ENCODE assay signal across 8 mouse cellular contexts in genomic region chr4:116221140-116221851, GRCm38 (mm10). TPM values are rescaled to one million over a fixed set of nuclear protein-coding genes. Genes with fewer than 3 reads are reported as not detected.
DNase-seq lines count a peak whose midpoint lies in the region; ATAC-seq and TF ChIP-seq lines count a peak whose summit lies in the region.

Gene Pik3r3 (plus strand): TSS chr4:116221618.

- ATAC-seq in erythroid progenitor cell, adult 5-6 weeks (replicated peaks; ENCODE audit: low FRiP score, poor library complexity, severe bottlenecking): peak; percentile 98
- ATAC-seq in heart, embryonic 12.5 days (ENCODE audit: insufficient number of reproducible peaks, low FRiP score): peak; percentile 100
- ATAC-seq in kidney, postnatal 0 days (replicated peaks; ENCODE audit: low FRiP score, low read depth): peak; percentile 100
- ATAC-seq in liver, embryonic 11.5 days (replicated peaks; ENCODE audit: low FRiP score): peak; percentile 100
- peak; percentile 100 for ATAC-seq in stomach, embryonic 14.5 days (ENCODE audit: insufficient number of reproducible peaks, insufficient read depth, low FRiP score, low read depth)

- peak within 1 kb of the TSS; percentile 76 for H3K4me2 ChIP-seq in heart, embryonic 12.5 days
- peak within 1 kb of the TSS; percentile 72 for H3K4me2 ChIP-seq in kidney, postnatal 0 days (ENCODE audit: low read length)
- H3K4me2 ChIP-seq in liver, embryonic 11.5 days: peak within 1 kb of the TSS; percentile 91
- H3K4me2 ChIP-seq in stomach, embryonic 14.5 days (replicated peaks; ENCODE audit: low read depth, low read length): peak within 1 kb of the TSS; percentile 63

- peaks cover 14% of the 10 kb centered on the region for H3K4me1 ChIP-seq in heart, embryonic 12.5 days (replicated peaks)
- peaks cover 7% of the 10 kb centered on the region; the same call in 1 of the 2 replicates for H3K4me1 ChIP-seq in kidney, postnatal 0 days (replicated peaks; ENCODE audit: insufficient read depth, low read length)
- peaks cover 3% of the 10 kb centered on the region; the same call in 1 of the 2 replicates for H3K4me1 ChIP-seq in liver, embryonic 11.5 days (replicated peaks; ENCODE audit: control insufficient read depth, insufficient read depth, low read length)
- H3K4me1 ChIP-seq in stomach, embryonic 14.5 days (ENCODE audit: control insufficient read depth, insufficient read depth, low read length): peaks cover 3% of the 10 kb centered on the region; the same call in 1 of the 2 replicates

- peak within 1 kb of the TSS; percentile 92 for H3K9ac ChIP-seq in heart, embryonic 12.5 days
- H3K9ac ChIP-seq in kidney, postnatal 0 days (ENCODE audit: low read depth, low read length): peak within 1 kb of the TSS; percentile 84
- H3K9ac ChIP-seq in liver, embryonic 11.5 days (ENCODE audit: low read depth, low read length): peak within 1 kb of the TSS; percentile 88
- H3K9ac ChIP-seq in stomach, embryonic 14.5 days (replicated peaks; ENCODE audit: low read depth, low read length): peak within 1 kb of the TSS; percentile 70

- TF ChIP-seq CTCF in kidney, postnatal 0 days (IDR thresholded peaks at IDR 0.05; ENCODE audit: low read depth): no peak

- WGBS in heart, embryonic 12.5 days: under 1% methylated on average over 52 of the region's 53 CpGs
- 0% methylated on average over 50 of the region's 53 CpGs for WGBS in kidney, postnatal 0 days
- WGBS in liver, embryonic 11.5 days: under 1% methylated on average over 53 of the region's 53 CpGs
- under 1% methylated on average over 52 of the region's 53 CpGs for WGBS in stomach, embryonic 14.5 days

- DNase-seq in CD4-positive helper T cell, adult 2 months (ENCODE audit: low read depth, low spot score): peak; percentile 99
- peak; percentile 97 for DNase-seq in brain, embryonic 18.5 days (ENCODE audit: low read depth, low spot score)
- peak; percentile 100 for DNase-seq in kidney, postnatal 0 days (ENCODE audit: low spot score)
- DNase-seq in liver, embryonic 11.5 days (ENCODE audit: low spot score): peak; percentile 96
- DNase-seq in naive thymus-derived CD4-positive, alpha-beta T cell, adult 2 months (ENCODE audit: low read depth): peak; percentile 99

- peak within 1 kb of the TSS; percentile 71 for H3K4me3 ChIP-seq in heart, embryonic 12.5 days
- H3K4me3 ChIP-seq in kidney, postnatal 0 days (replicated peaks; ENCODE audit: low read depth, low read length): peak within 1 kb of the TSS; percentile 73
- peak within 1 kb of the TSS; percentile 81 for H3K4me3 ChIP-seq in liver, embryonic 11.5 days (ENCODE audit: low read depth, low read length)
- H3K4me3 ChIP-seq in stomach, embryonic 14.5 days (ENCODE audit: low read depth, low read length): peak within 1 kb of the TSS; percentile 73

- H3K9me3 ChIP-seq in heart, embryonic 12.5 days (replicated peaks): no peaks in the 10 kb centered on the region
- no peaks in the 10 kb centered on the region for H3K9me3 ChIP-seq in kidney, postnatal 0 days (replicated peaks; ENCODE audit: low read length)
- H3K9me3 ChIP-seq in liver, embryonic 11.5 days (ENCODE audit: control insufficient read depth, low read length): no peaks in the 10 kb centered on the region
- H3K9me3 ChIP-seq in stomach, embryonic 14.5 days (ENCODE audit: control insufficient read depth, low read depth, low read length): no peaks in the 10 kb centered on the region

- peak within 1 kb of the TSS; percentile 99 for H3K27ac ChIP-seq in heart, embryonic 12.5 days (ENCODE audit: poor library complexity, severe bottlenecking)
- H3K27ac ChIP-seq in kidney, postnatal 0 days: peak within 1 kb of the TSS; percentile 98
- peak within 1 kb of the TSS; percentile 94 for H3K27ac ChIP-seq in liver, embryonic 11.5 days (ENCODE audit: low read depth, low read length)
- H3K27ac ChIP-seq in stomach, embryonic 14.5 days (ENCODE audit: low read length): peak within 1 kb of the TSS; percentile 98

- no peaks in the 10 kb centered on the region for H3K36me3 ChIP-seq in heart, embryonic 12.5 days
- no peaks in the 10 kb centered on the region for H3K36me3 ChIP-seq in kidney, postnatal 0 days (ENCODE audit: insufficient read depth, low read length)
- H3K36me3 ChIP-seq in liver, embryonic 11.5 days (ENCODE audit: control insufficient read depth, insufficient read depth, low read length): no peaks in the 10 kb centered on the region
- H3K36me3 ChIP-seq in stomach, embryonic 14.5 days (ENCODE audit: control insufficient read depth, insufficient read depth, low read length): no peaks in the 10 kb centered on the region

- H3K27me3 ChIP-seq in heart, embryonic 12.5 days (replicated peaks): no peaks in the 10 kb centered on the region
- no peaks in the 10 kb centered on the region for H3K27me3 ChIP-seq in kidney, postnatal 0 days (ENCODE audit: insufficient read depth, low read length)
- H3K27me3 ChIP-seq in liver, embryonic 11.5 days (replicated peaks; ENCODE audit: control insufficient read depth, insufficient read depth, low read length): no peaks in the 10 kb centered on the region
- H3K27me3 ChIP-seq in stomach, embryonic 14.5 days (ENCODE audit: control insufficient read depth, insufficient read depth, low read length): no peaks in the 10 kb centered on the region

RNA-seq across cellular contexts. Expression of gene Pik3r3, which starts in this region (rescaled TPM):
- 1.8 and 2.1 TPM in 2 replicates for total RNA-seq in erythroid progenitor cell, adult 5-6 weeks (2015; ENCODE audit: low replicate concordance)
- 0.26 and 5.7 TPM in 2 replicates for total RNA-seq in erythroid progenitor cell, adult 5-6 weeks (2017; ENCODE audit: low replicate concordance)
- polyA plus RNA-seq in heart, embryonic 12.5 days (2016; fragmentation: Nextera tagmentation; extraction: Ambion mirVana): 25.6 and 25.8 TPM in 2 replicates
- 13.9 and 18.6 TPM in 2 replicates for polyA plus RNA-seq in kidney, postnatal 0 days (2015; fragmentation: Nextera tagmentation; extraction: Ambion mirVana)
- 6.3 and 6.7 TPM in 2 replicates for polyA plus RNA-seq in liver, embryonic 11.5 days (2014; fragmentation: Nextera tagmentation; extraction: Ambion mirVana)
- polyA plus RNA-seq in stomach, embryonic 14.5 days (2014; fragmentation: Nextera tagmentation; extraction: Ambion mirVana): 21.6 and 24.6 TPM in 2 replicates

Comparison
In these comparisons a context has a peak if more than half of its experiments do, and no peak if none do; other contexts are left out.
1. Peak in every context shown above with its lines: DNase-seq, ATAC-seq, H3K4me3 ChIP-seq and H3K27ac ChIP-seq.